17 mouse cellular contexts compared by ENCODE assay signal in the genomic region with DNA sequence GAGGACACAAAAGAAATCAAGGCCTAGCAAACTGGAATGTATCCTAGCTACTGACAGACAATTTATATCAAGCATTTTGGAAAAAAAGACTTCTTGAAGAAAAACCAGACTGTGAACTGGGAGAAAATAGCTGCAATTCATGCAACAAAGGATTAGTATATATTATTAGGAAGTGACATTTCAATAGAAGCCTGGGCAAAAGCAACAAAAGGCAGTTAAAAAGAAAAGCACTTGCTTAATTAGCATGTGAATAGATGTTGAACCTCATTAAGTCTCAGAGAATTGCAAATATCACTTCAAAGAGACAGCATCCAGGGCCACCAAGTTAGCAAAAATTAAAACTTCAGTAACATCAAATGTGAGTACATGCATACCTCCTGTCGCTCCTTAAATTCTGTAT. TPM values are rescaled to one million over a fixed set of nuclear protein-coding genes. Genes with fewer than 3 reads are reported as not detected.
DNase-seq lines count a peak whose midpoint lies in the region; ATAC-seq lines count a peak whose summit lies in the region.
"Had no signal": no experiment of that assay in that cellular context is flagged by ENCODE, and none has a peak within 500 bp of the region (broad histone marks: within the 10 kb centered on the region; RNA-seq: fewer than 3 reads in every experiment).

No protein-coding gene starts in this region.

- H3K36me3 ChIP-seq in heart, embryonic 12.5 days, result 0 out of 2 replicates have a peak, but pooled peaks cover 2% of the 10 kb centered on the region
- no peaks in the 10 kb centered on the region for H3K36me3 ChIP-seq in embryonic facial prominence, embryonic 14.5 days (ENCODE audit: control insufficient read depth, insufficient read depth, low read length)
- no peaks in the 10 kb centered on the region for H3K36me3 ChIP-seq in hindbrain, embryonic 13.5 days
- H3K36me3 ChIP-seq in midbrain, embryonic 16.5 days (ENCODE audit: control insufficient read depth, insufficient read depth, low read length), result no peaks in the 10 kb centered on the region
- H3K36me3 ChIP-seq: limb, embryonic 12.5 days had no signal

- no peaks in the 10 kb centered on the region for H3K27me3 ChIP-seq in heart, embryonic 12.5 days (replicated peaks)
- H3K27me3 ChIP-seq in embryonic facial prominence, embryonic 14.5 days (replicated peaks; ENCODE audit: control insufficient read depth, insufficient read depth, low read length), result no peaks in the 10 kb centered on the region
- H3K27me3 ChIP-seq in hindbrain, embryonic 13.5 days, result no peaks in the 10 kb centered on the region
- H3K27me3 ChIP-seq in midbrain, embryonic 16.5 days (ENCODE audit: control insufficient read depth, insufficient read depth, low read depth, low read length), result no peaks in the 10 kb centered on the region
- H3K27me3 ChIP-seq: limb, embryonic 12.5 days had no signal

- H3K9me3 ChIP-seq in heart, embryonic 12.5 days (replicated peaks), result no peaks in the 10 kb centered on the region
- H3K9me3 ChIP-seq in embryonic facial prominence, embryonic 14.5 days (ENCODE audit: control insufficient read depth, low read length), result 0 out of 2 replicates have a peak, but pooled peaks cover 4% of the 10 kb centered on the region
- 0 out of 2 replicates have a peak, but pooled peaks cover 4% of the 10 kb centered on the region for H3K9me3 ChIP-seq in hindbrain, embryonic 13.5 days
- H3K9me3 ChIP-seq in midbrain, embryonic 16.5 days (replicated peaks; ENCODE audit: control insufficient read depth, low read length, poor library complexity, severe bottlenecking), result no peaks in the 10 kb centered on the region
- H3K9me3 ChIP-seq: G1E had no signal

- H3K4me3 ChIP-seq in heart, embryonic 12.5 days, result no peak overlapping the region
- no peak overlapping the region for H3K4me3 ChIP-seq in embryonic facial prominence, embryonic 14.5 days (ENCODE audit: low read depth, low read length)
- H3K4me3 ChIP-seq in hindbrain, embryonic 13.5 days, result peak overlapping the region; percentile 94
- peak overlapping the region; percentile 94; the same call in 1 of the 2 replicates for H3K4me3 ChIP-seq in midbrain, embryonic 16.5 days (ENCODE audit: low read depth, low read length)

- H3K4me2 ChIP-seq in heart, embryonic 12.5 days, result no peak overlapping the region
- 0 out of 2 replicates have a peak overlapping the region, but pooled peaks have one; percentile 67 for H3K4me2 ChIP-seq in embryonic facial prominence, embryonic 14.5 days (ENCODE audit: low read depth, low read length)
- H3K4me2 ChIP-seq in hindbrain, embryonic 13.5 days, result peak overlapping the region; percentile 66
- peak overlapping the region; percentile 75 for H3K4me2 ChIP-seq in midbrain, embryonic 16.5 days (ENCODE audit: low read length)

- H3K4me1 ChIP-seq in heart, embryonic 12.5 days (replicated peaks), result peaks cover 11% of the 10 kb centered on the region
- H3K4me1 ChIP-seq in embryonic facial prominence, embryonic 14.5 days (ENCODE audit: control insufficient read depth, insufficient read depth, low read length), result peaks cover 14% of the 10 kb centered on the region
- H3K4me1 ChIP-seq in hindbrain, embryonic 13.5 days (replicated peaks), result peaks cover 20% of the 10 kb centered on the region
- peaks cover 21% of the 10 kb centered on the region for H3K4me1 ChIP-seq in midbrain, embryonic 16.5 days (ENCODE audit: control insufficient read depth, insufficient read depth, low read length)

- no peak for ATAC-seq in heart, embryonic 12.5 days (ENCODE audit: insufficient number of reproducible peaks, low FRiP score)
- no peak for ATAC-seq in embryonic facial prominence, embryonic 14.5 days (ENCODE audit: low read depth)
- no peak for ATAC-seq in hindbrain, embryonic 13.5 days (ENCODE audit: low FRiP score)
- no peak for ATAC-seq in midbrain, embryonic 16.5 days
- ATAC-seq: lung, postnatal 0 days had no signal

- H3K27ac ChIP-seq in heart, embryonic 12.5 days (ENCODE audit: poor library complexity, severe bottlenecking), result no peak overlapping the region
- no peak overlapping the region for H3K27ac ChIP-seq in embryonic facial prominence, embryonic 14.5 days (replicated peaks; ENCODE audit: low read depth, low read length)
- H3K27ac ChIP-seq in hindbrain, embryonic 13.5 days, result peak overlapping the region; percentile 58; the same call in 1 of the 2 replicates
- peak overlapping the region; percentile 47 for H3K27ac ChIP-seq in midbrain, embryonic 16.5 days (ENCODE audit: low read length)
- H3K27ac ChIP-seq: limb, embryonic 12.5 days had no signal

- DNase-seq in heart, adult 11 months, result no peak
- DNase-seq in embryonic facial prominence, embryonic 14.5 days (ENCODE audit: low spot score), result no peak
- DNase-seq in gastrocnemius, postnatal 4 days (ENCODE audit: low spot score in 2 of 2), result no peak
- no peak for DNase-seq in adrenal gland, postnatal 4 days (ENCODE audit: low spot score in 2 of 2)
- DNase-seq in adrenal gland, postnatal 36 days, result no peak
- DNase-seq: heart, adult 18-20 months had no signal

- WGBS in heart, embryonic 12.5 days, result 74% methylated on average over 1 of the region's 1 CpGs
- 74% methylated on average over 1 of the region's 1 CpGs for WGBS in embryonic facial prominence, embryonic 14.5 days
- 21% methylated on average over 1 of the region's 1 CpGs for WGBS in hindbrain, embryonic 13.5 days
- 8% methylated on average over 1 of the region's 1 CpGs for WGBS in midbrain, embryonic 16.5 days

- 0 out of 2 replicates have a peak overlapping the region, but pooled peaks have one; percentile 45 for H3K9ac ChIP-seq in heart, embryonic 12.5 days
- H3K9ac ChIP-seq in embryonic facial prominence, embryonic 14.5 days (ENCODE audit: low read depth, low read length), result no peak overlapping the region
- H3K9ac ChIP-seq in hindbrain, embryonic 13.5 days, result peak overlapping the region; percentile 90
- 0 out of 2 replicates have a peak overlapping the region, but pooled peaks have one; percentile 25 for H3K9ac ChIP-seq in midbrain, embryonic 16.5 days (ENCODE audit: low read depth, low read length)
- H3K9ac ChIP-seq: limb, embryonic 12.5 days had no signal

RNA-seq across cellular contexts. Expression of a gene that starts 2.1 kb away (rescaled TPM):
- 83.0 and 84.4 TPM in 2 replicates for polyA plus RNA-seq in heart, embryonic 12.5 days (2016; fragmentation: Nextera tagmentation; extraction: Ambion mirVana)
- 89.2 and 97.8 TPM in 2 replicates for polyA plus RNA-seq in embryonic facial prominence, embryonic 14.5 days (2014; fragmentation: Nextera tagmentation; extraction: Ambion mirVana)
- 207 TPM in 2 replicates for polyA plus RNA-seq in hindbrain, embryonic 13.5 days (2015; fragmentation: Nextera tagmentation; extraction: Ambion mirVana)
- 186 and 190 TPM in 2 replicates for polyA plus RNA-seq in midbrain, embryonic 16.5 days (2015; fragmentation: Nextera tagmentation; extraction: Ambion mirVana)
- total RNA-seq in gastrocnemius, postnatal 4 days (2021), result 10 to 100 TPM; 37.1 to 37.4 TPM
- 10 to 100 TPM; 57.8 to 67.7 TPM for total RNA-seq in adrenal gland, postnatal 4 days (2021)
- total RNA-seq in adrenal gland, postnatal 36 days (2021), result 10 to 100 TPM; 60.8 to 62.5 TPM

RNA-seq across cellular contexts. Expression of a gene that starts 2.2 kb away (rescaled TPM):
- 0.23 TPM in 1 of 2 replicates, not detected in the other for polyA plus RNA-seq in heart, embryonic 12.5 days (2016; fragmentation: Nextera tagmentation; extraction: Ambion mirVana)
- 0.25 and 0.46 TPM in 2 replicates for polyA plus RNA-seq in embryonic facial prominence, embryonic 14.5 days (2014; fragmentation: Nextera tagmentation; extraction: Ambion mirVana)
- polyA plus RNA-seq in hindbrain, embryonic 13.5 days (2015; fragmentation: Nextera tagmentation; extraction: Ambion mirVana), result 1.0 and 1.2 TPM in 2 replicates
- 2.1 and 2.9 TPM in 2 replicates for polyA plus RNA-seq in midbrain, embryonic 16.5 days (2015; fragmentation: Nextera tagmentation; extraction: Ambion mirVana)
- not detected for total RNA-seq in gastrocnemius, postnatal 4 days (2021)
- total RNA-seq in adrenal gland, postnatal 4 days (2021), result under 1 TPM in 1 of 2 experiments, not detected in 1; 0.39 TPM
- total RNA-seq in adrenal gland, postnatal 36 days (2021), result not detected
- total RNA-seq: heart, adult 18-20 months had no signal
- polyA plus RNA-seq: G1E; lung, postnatal 0 days had no signal

RNA-seq across cellular contexts. Expression of a gene that starts 14.8 kb away (rescaled TPM):
- polyA plus RNA-seq in heart, embryonic 12.5 days (2016; fragmentation: Nextera tagmentation; extraction: Ambion mirVana), result not detected in 2 replicates
- polyA plus RNA-seq in embryonic facial prominence, embryonic 14.5 days (2014; fragmentation: Nextera tagmentation; extraction: Ambion mirVana), result not detected in 2 replicates
- 0.13 TPM in 1 of 2 replicates, not detected in the other for polyA plus RNA-seq in hindbrain, embryonic 13.5 days (2015; fragmentation: Nextera tagmentation; extraction: Ambion mirVana)
- not detected in 2 replicates for polyA plus RNA-seq in midbrain, embryonic 16.5 days (2015; fragmentation: Nextera tagmentation; extraction: Ambion mirVana)
- total RNA-seq in gastrocnemius, postnatal 4 days (2021), result not detected
- not detected for total RNA-seq in adrenal gland, postnatal 4 days (2021)
- not detected for total RNA-seq in adrenal gland, postnatal 36 days (2021)
- total RNA-seq: G1E; heart, adult 18-20 months; hematopoietic stem cell, adult 5-6 weeks; layer of hippocampus, postnatal 14 days had no signal
- polyA plus RNA-seq: cortical plate, adult 2 months; G1E; kidney, embryonic 16.5 days; limb, embryonic 12.5 days; lung, postnatal 0 days; thymus, postnatal 0 days had no signal

Comparison
In these comparisons a context has a peak if more than half of its experiments do, and no peak if none do; other contexts are left out.
1. H3K27ac ChIP-seq: peak in hindbrain, embryonic 13.5 days (single experiment) and midbrain, embryonic 16.5 days (single experiment); none in heart, embryonic 12.5 days (single experiment) and embryonic facial prominence, embryonic 14.5 days (single experiment).
2. H3K4me3 ChIP-seq: peak in hindbrain, embryonic 13.5 days (single experiment) and midbrain, embryonic 16.5 days (single experiment); none in heart, embryonic 12.5 days (single experiment) and embryonic facial prominence, embryonic 14.5 days (single experiment).